Mouse (Mus musculus) right cerebral cortex, adult 2 months (tissue): ENCODE data around the gene Mup10.
"Not testable (repeated sequence)": the region's sequence is repeated elsewhere in the genome, so short reads cannot be mapped to it uniquely, and the experiment has no call there.

Experiments
- DNase-seq, 2 experiments: peaks; one replicate each; pipeline ENCODE4 v3.0.0; 2021 to 2022; ENCODE audit warnings: low spot score in 2 of 2

The Mup10 gene

GRCm38 (mm10) chr4:60582099-60582498, at the start of gene Mup10:
Gene Mup10 (minus strand): TSS chr4:60582199.
- not testable (repeated sequence) for DNase-seq
